Mouse (Mus musculus): ENCODE results near the gene Gm595. TPM values are rescaled to one million over a fixed set of nuclear protein-coding genes. Genes with fewer than 3 reads are reported as not detected.

The Gm595 gene
- polyA plus RNA-seq (2012; rRNA removed) = 0.05 and 0.06 TPM in 2 replicates

GRCm38 (mm10) chrX:48877613-48878012 is at the start of gene Gm595:
Gm595 (minus strand) TSS chrX:48877713.

Other genes with a start within 250 kb of the Gm595 start
- not detected in 2 replicates for gene Gpr119, start 203.2 kb downstream of the Gm595 start, polyA plus RNA-seq (2012; rRNA removed)
- 4.9 TPM in 2 replicates for gene Rbmx2, start 182.7 kb downstream of the Gm595 start, polyA plus RNA-seq (2012; rRNA removed)